ENCODE assay signal across 7 mouse cellular contexts in the genomic region with DNA sequence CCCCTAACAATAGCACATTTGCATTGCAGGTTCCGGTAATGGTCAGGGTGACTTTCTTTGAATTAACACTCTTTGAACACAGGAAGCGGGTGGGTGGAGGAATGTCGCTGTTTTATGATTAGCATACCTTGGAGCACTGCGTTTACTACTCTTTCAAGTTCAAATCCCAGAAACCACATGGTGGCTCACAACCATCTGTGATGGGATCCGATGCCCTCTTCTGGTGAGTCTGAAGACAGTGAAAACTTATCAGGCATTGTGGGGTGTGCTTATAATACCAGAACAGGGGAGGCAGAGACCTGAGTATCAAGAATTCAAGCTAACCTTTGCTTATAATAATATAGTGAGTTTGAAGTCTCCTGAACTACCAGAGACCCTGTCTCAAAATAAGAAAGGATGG. TPM values are rescaled to one million over a fixed set of nuclear protein-coding genes. Genes with fewer than 3 reads are reported as not detected.
DNase-seq lines count a peak whose midpoint lies in the region; ATAC-seq and TF ChIP-seq lines count a peak whose summit lies in the region.
"Not testable (repeated sequence)": the region's sequence is repeated elsewhere in the genome, so short reads cannot be mapped to it uniquely, and the experiment has no call there.

No protein-coding gene starts in this region.

- peak; percentile 30 for TF ChIP-seq CTCF in forebrain, postnatal 0 days (IDR thresholded peaks at IDR 0.05; ENCODE audit: low read depth)
- peak; percentile 51 for TF ChIP-seq CTCF in intestine, postnatal 0 days (IDR thresholded peaks at IDR 0.05; ENCODE audit: low read depth)
- TF ChIP-seq CTCF in liver, embryonic 14.5 days (IDR thresholded peaks at IDR 0.05; ENCODE audit: low read depth), result peak; percentile 28
- TF ChIP-seq CTCF in midbrain, postnatal 0 days (IDR thresholded peaks at IDR 0.05), result peak; percentile 34

- in situ Hi-C loops in ES-E14 (cut with MboI; ENCODE audit: low sequenced_read_pairs in 2 of 2, unreplicated experiment in 2 of 2), result not testable (repeated sequence)

- peak; percentile 29 to 33 for DNase-seq in B cell, adult 2 months
- not testable (repeated sequence) for DNase-seq in ES-E14 (ENCODE audit: low read depth, low spot score); forebrain, postnatal 0 days; liver, embryonic 14.5 days (ENCODE audit: low read depth in 3 of 3, low spot score in 3 of 3); midbrain, postnatal 0 days (ENCODE audit: low spot score)
- peak; percentile 25 for DNase-seq in thymus, postnatal 14 days

- peak overlapping the region; percentile 83 for H3K27ac ChIP-seq in ES-E14 (ENCODE audit: insufficient read depth, low read depth, low read length, poor library complexity, severe bottlenecking)
- not testable (repeated sequence) for H3K27ac ChIP-seq in forebrain, postnatal 0 days (ENCODE audit: low read depth, low read length); intestine, postnatal 0 days (ENCODE audit: low read depth, low read length); liver, embryonic 14.5 days; midbrain, postnatal 0 days (ENCODE audit: low read depth, low read length)

- not testable (repeated sequence) for TF ChIP-seq EP300 in liver, embryonic 14.5 days (IDR thresholded peaks at IDR 0.05; ENCODE audit: low read depth)

- not testable (repeated sequence) for H3K4me3 ChIP-seq in ES-E14 (ENCODE audit: insufficient read depth in 1 of 2, low read depth in 1 of 2, low read length in 2 of 2, poor library complexity in 1 of 2, severe bottlenecking in 1 of 2); forebrain, postnatal 0 days (ENCODE audit: low read depth, low read length); intestine, postnatal 0 days (ENCODE audit: low read depth, low read length); liver, embryonic 14.5 days (ENCODE audit: insufficient read depth in 1 of 2, low read depth in 2 of 2, low read length in 2 of 2); midbrain, postnatal 0 days (ENCODE audit: low read depth, low read length)

- H3K4me1 ChIP-seq in ES-E14 (ENCODE audit: control insufficient read depth in 2 of 2, insufficient read depth in 2 of 2, low read length in 2 of 2, poor library complexity in 1 of 2); intestine, postnatal 0 days (replicated peaks; ENCODE audit: control insufficient read depth, insufficient read depth, low read length): not testable (repeated sequence)
- peaks cover 21% of the 10 kb centered on the region for H3K4me1 ChIP-seq in forebrain, postnatal 0 days (ENCODE audit: insufficient read depth)
- peaks cover 7 to 19% of the 10 kb centered on the region in 2 experiments; a peak in 3 of 4 replicates for H3K4me1 ChIP-seq in liver, embryonic 14.5 days (replicated peaks; ENCODE audit: control insufficient read depth in 2 of 2, insufficient read depth in 2 of 2, low read length in 1 of 2)
- peaks cover 11% of the 10 kb centered on the region; the same call in 1 of the 2 replicates for H3K4me1 ChIP-seq in midbrain, postnatal 0 days (ENCODE audit: insufficient read depth, low read length)

- ATAC-seq in forebrain, postnatal 0 days; intestine, postnatal 0 days; liver, embryonic 14.5 days (ENCODE audit: insufficient read depth); midbrain, postnatal 0 days (ENCODE audit: low FRiP score): not testable (repeated sequence)

- not testable (repeated sequence) for H3K9ac ChIP-seq in ES-E14 (ENCODE audit: insufficient read depth, low read depth, low read length, poor library complexity, severe bottlenecking); forebrain, postnatal 0 days; intestine, postnatal 0 days (ENCODE audit: low read depth, low read length); liver, embryonic 14.5 days (replicated peaks); midbrain, postnatal 0 days (replicated peaks; ENCODE audit: low read length, poor library complexity, severe bottlenecking)

- not testable (repeated sequence) for H3K4me2 ChIP-seq in forebrain, postnatal 0 days (ENCODE audit: low read depth); intestine, postnatal 0 days (replicated peaks; ENCODE audit: low read depth); liver, embryonic 14.5 days (ENCODE audit: low read depth); midbrain, postnatal 0 days (ENCODE audit: low read depth, low read length, poor library complexity, severe bottlenecking)

- H3K9me3 ChIP-seq in ES-E14 (ENCODE audit: control insufficient read depth, insufficient read depth, low read depth, low read length); forebrain, postnatal 0 days (ENCODE audit: low read length); intestine, postnatal 0 days (ENCODE audit: control insufficient read depth); liver, embryonic 14.5 days (ENCODE audit: control insufficient read depth, low read length); midbrain, postnatal 0 days (ENCODE audit: low read length): not testable (repeated sequence)

- H3K36me3 ChIP-seq in ES-E14 (ENCODE audit: control insufficient read depth, insufficient read depth, low read length, poor library complexity, severe bottlenecking); forebrain, postnatal 0 days (ENCODE audit: insufficient read depth); intestine, postnatal 0 days (ENCODE audit: control insufficient read depth, insufficient read depth); liver, embryonic 14.5 days (replicated peaks; ENCODE audit: control insufficient read depth, insufficient read depth, low read depth); midbrain, postnatal 0 days (ENCODE audit: insufficient read depth, low read length): not testable (repeated sequence)

- not testable (repeated sequence) for H3K27me3 ChIP-seq in forebrain, postnatal 0 days (ENCODE audit: insufficient read depth, low read length); intestine, postnatal 0 days (replicated peaks; ENCODE audit: control insufficient read depth, insufficient read depth, low read length); liver, embryonic 14.5 days (ENCODE audit: control insufficient read depth, insufficient read depth, low read length); midbrain, postnatal 0 days (ENCODE audit: insufficient read depth, low read length)

- 56% methylated on average over 5 of the region's 5 CpGs for WGBS in forebrain, postnatal 0 days
- 46% methylated on average over 5 of the region's 5 CpGs for WGBS in intestine, postnatal 0 days
- 59% methylated on average over 5 of the region's 5 CpGs for WGBS in liver, embryonic 14.5 days (ENCODE audit: insufficient replicate concordance)
- 64% methylated on average over 5 of the region's 5 CpGs for WGBS in midbrain, postnatal 0 days

RNA-seq across cellular contexts. Expression of gene Tbc1d13, which starts 2.3 kb away (rescaled TPM):
- total RNA-seq in ES-E14 (2012; rRNA removed), result 62.4 and 65.9 TPM in 2 replicates
- 116 and 135 TPM in 2 replicates for total RNA-seq in forebrain, postnatal 0 days (2014; rRNA removed)
- polyA plus RNA-seq in forebrain, postnatal 0 days (2015; fragmentation: Nextera tagmentation; extraction: Ambion mirVana), result 5.0 and 8.3 TPM in 2 replicates
- polyA plus RNA-seq in intestine, postnatal 0 days (2015; fragmentation: Nextera tagmentation; extraction: Ambion mirVana), result 5.3 and 8.5 TPM in 2 replicates
- polyA plus RNA-seq in liver, embryonic 14.5 days (2012; rRNA removed), result 11.3 and 12.7 TPM in 2 replicates
- polyA plus RNA-seq in liver, embryonic 14.5 days (2014; fragmentation: Nextera tagmentation; extraction: Ambion mirVana), result 3.6 and 3.9 TPM in 2 replicates
- total RNA-seq in midbrain, postnatal 0 days (2014; rRNA removed), result 141 and 168 TPM in 2 replicates
- polyA plus RNA-seq in midbrain, postnatal 0 days (2015; fragmentation: Nextera tagmentation; extraction: Ambion mirVana), result 8.1 and 10.6 TPM in 2 replicates

RNA-seq across cellular contexts. Expression of gene Zer1, which starts 6.9 kb away (rescaled TPM):
- 11.4 and 16.2 TPM in 2 replicates for total RNA-seq in ES-E14 (2012; rRNA removed)
- 51.9 and 70.2 TPM in 2 replicates for total RNA-seq in forebrain, postnatal 0 days (2014; rRNA removed)
- polyA plus RNA-seq in forebrain, postnatal 0 days (2015; fragmentation: Nextera tagmentation; extraction: Ambion mirVana), result 5.4 and 10.3 TPM in 2 replicates
- polyA plus RNA-seq in intestine, postnatal 0 days (2015; fragmentation: Nextera tagmentation; extraction: Ambion mirVana), result 2.6 and 2.8 TPM in 2 replicates
- 8.1 and 8.5 TPM in 2 replicates for polyA plus RNA-seq in liver, embryonic 14.5 days (2012; rRNA removed)
- polyA plus RNA-seq in liver, embryonic 14.5 days (2014; fragmentation: Nextera tagmentation; extraction: Ambion mirVana), result 1.9 and 2.0 TPM in 2 replicates
- 88.2 and 93.2 TPM in 2 replicates for total RNA-seq in midbrain, postnatal 0 days (2014; rRNA removed)
- 12.3 and 14.7 TPM in 2 replicates for polyA plus RNA-seq in midbrain, postnatal 0 days (2015; fragmentation: Nextera tagmentation; extraction: Ambion mirVana)

RNA-seq across cellular contexts. Expression of gene Zdhhc12, which starts 37.8 kb away (rescaled TPM):
- 133 and 202 TPM in 2 replicates for total RNA-seq in ES-E14 (2012; rRNA removed)
- total RNA-seq in forebrain, postnatal 0 days (2014; rRNA removed), result 19.5 and 25.7 TPM in 2 replicates
- 20.8 and 23.3 TPM in 2 replicates for polyA plus RNA-seq in forebrain, postnatal 0 days (2015; fragmentation: Nextera tagmentation; extraction: Ambion mirVana)
- polyA plus RNA-seq in intestine, postnatal 0 days (2015; fragmentation: Nextera tagmentation; extraction: Ambion mirVana), result 90.9 and 91.3 TPM in 2 replicates
- polyA plus RNA-seq in liver, embryonic 14.5 days (2012; rRNA removed), result 23.4 and 25.5 TPM in 2 replicates
- 17.4 and 21.5 TPM in 2 replicates for polyA plus RNA-seq in liver, embryonic 14.5 days (2014; fragmentation: Nextera tagmentation; extraction: Ambion mirVana)
- total RNA-seq in midbrain, postnatal 0 days (2014; rRNA removed), result 17.7 and 30.7 TPM in 2 replicates
- 23.8 and 28.9 TPM in 2 replicates for polyA plus RNA-seq in midbrain, postnatal 0 days (2015; fragmentation: Nextera tagmentation; extraction: Ambion mirVana)

RNA-seq across cellular contexts. Expression of gene Endog, which starts 40.1 kb away (rescaled TPM):
- 18.9 and 19.0 TPM in 2 replicates for total RNA-seq in ES-E14 (2012; rRNA removed)
- 31.8 and 37.1 TPM in 2 replicates for total RNA-seq in forebrain, postnatal 0 days (2014; rRNA removed)
- 29.0 and 31.1 TPM in 2 replicates for polyA plus RNA-seq in forebrain, postnatal 0 days (2015; fragmentation: Nextera tagmentation; extraction: Ambion mirVana)
- 56.3 and 59.3 TPM in 2 replicates for polyA plus RNA-seq in intestine, postnatal 0 days (2015; fragmentation: Nextera tagmentation; extraction: Ambion mirVana)
- 11.9 and 15.1 TPM in 2 replicates for polyA plus RNA-seq in liver, embryonic 14.5 days (2012; rRNA removed)
- 19.1 and 20.3 TPM in 2 replicates for polyA plus RNA-seq in liver, embryonic 14.5 days (2014; fragmentation: Nextera tagmentation; extraction: Ambion mirVana)
- 43.7 and 51.3 TPM in 2 replicates for total RNA-seq in midbrain, postnatal 0 days (2014; rRNA removed)
- 38.9 and 42.2 TPM in 2 replicates for polyA plus RNA-seq in midbrain, postnatal 0 days (2015; fragmentation: Nextera tagmentation; extraction: Ambion mirVana)

RNA-seq across cellular contexts. Expression of gene Spout1, which starts 47.0 kb away (rescaled TPM):
- total RNA-seq in ES-E14 (2012; rRNA removed), result 46.5 and 66.9 TPM in 2 replicates
- total RNA-seq in forebrain, postnatal 0 days (2014; rRNA removed), result 36.1 and 40.1 TPM in 2 replicates
- polyA plus RNA-seq in forebrain, postnatal 0 days (2015; fragmentation: Nextera tagmentation; extraction: Ambion mirVana), result 50.3 and 53.5 TPM in 2 replicates
- 17.3 and 18.7 TPM in 2 replicates for polyA plus RNA-seq in intestine, postnatal 0 days (2015; fragmentation: Nextera tagmentation; extraction: Ambion mirVana)
- 18.6 and 20.3 TPM in 2 replicates for polyA plus RNA-seq in liver, embryonic 14.5 days (2012; rRNA removed)
- 18.7 and 25.2 TPM in 2 replicates for polyA plus RNA-seq in liver, embryonic 14.5 days (2014; fragmentation: Nextera tagmentation; extraction: Ambion mirVana)
- total RNA-seq in midbrain, postnatal 0 days (2014; rRNA removed), result 38.4 and 47.6 TPM in 2 replicates
- 55.9 and 60.8 TPM in 2 replicates for polyA plus RNA-seq in midbrain, postnatal 0 days (2015; fragmentation: Nextera tagmentation; extraction: Ambion mirVana)
